Mouse (Mus musculus) urinary bladder, postnatal 4 days (tissue): ENCODE measurements around the gene Pik3r5.

Source experiments
- DNase-seq, 2 experiments: peaks; one replicate each; pipeline ENCODE4 v3.0.0; 2021 to 2022; ENCODE audit warnings: low spot score in 2 of 2

Pik3r5 gene

DNA sequence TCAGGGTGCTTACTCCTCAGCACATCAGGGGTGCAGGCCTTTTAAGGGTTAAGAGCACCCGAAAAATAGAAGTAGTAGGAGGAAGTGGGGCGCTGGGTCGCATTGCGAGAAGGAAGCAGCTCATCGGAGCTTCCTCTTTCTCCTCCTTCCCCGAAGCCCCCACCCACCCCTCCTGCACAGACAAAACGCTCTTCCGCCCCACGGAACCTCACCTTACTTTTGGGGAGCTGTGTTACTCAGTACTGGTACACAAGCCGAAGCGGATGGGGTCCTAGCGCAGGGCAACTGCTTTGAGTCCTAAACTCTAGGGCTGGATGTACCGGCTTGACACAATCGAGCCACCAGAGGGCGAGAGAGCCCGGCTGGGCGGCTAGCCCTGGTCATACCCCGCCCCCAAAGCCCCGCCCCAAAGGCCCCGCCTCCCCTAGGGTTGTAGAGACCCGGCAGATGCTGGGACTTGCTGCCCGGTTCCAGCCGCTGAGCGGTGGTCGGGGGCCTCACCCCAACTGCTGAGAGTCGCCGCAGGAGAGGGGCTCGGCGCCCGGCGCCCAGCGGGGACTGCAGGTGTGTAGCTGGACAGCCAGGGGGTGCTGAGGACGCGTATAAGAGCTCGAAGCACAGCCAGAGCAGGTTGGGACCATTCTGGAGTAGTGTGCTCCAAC lies at the start of gene Pik3r5:
Pik3r5 (plus strand) TSS at position 423 of the 662 bp plus-strand sequence.
- DNase-seq, result peak; percentile 54 to 85

DNA sequence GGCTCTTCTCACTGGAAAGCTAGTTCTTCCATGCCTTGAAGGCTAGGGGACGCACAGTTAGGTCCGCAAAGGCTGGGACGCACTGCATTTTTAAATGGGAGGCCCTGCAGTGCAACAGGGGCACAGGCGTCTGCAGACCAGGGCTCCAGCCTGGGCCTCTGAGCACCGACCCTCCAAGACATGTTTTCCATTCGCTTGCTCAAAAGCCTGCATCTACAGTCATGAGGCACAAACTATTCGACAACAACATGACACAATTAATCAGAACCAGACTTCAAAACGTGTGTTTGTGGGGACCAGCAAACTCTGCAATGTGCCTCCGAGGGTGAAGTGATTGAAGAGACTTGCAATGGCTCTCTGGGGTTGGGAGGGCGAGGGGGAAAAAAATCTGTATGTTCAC lies 48.4 kb upstream of the Pik3r5 start:
- DNase-seq, result no peak

DNA sequence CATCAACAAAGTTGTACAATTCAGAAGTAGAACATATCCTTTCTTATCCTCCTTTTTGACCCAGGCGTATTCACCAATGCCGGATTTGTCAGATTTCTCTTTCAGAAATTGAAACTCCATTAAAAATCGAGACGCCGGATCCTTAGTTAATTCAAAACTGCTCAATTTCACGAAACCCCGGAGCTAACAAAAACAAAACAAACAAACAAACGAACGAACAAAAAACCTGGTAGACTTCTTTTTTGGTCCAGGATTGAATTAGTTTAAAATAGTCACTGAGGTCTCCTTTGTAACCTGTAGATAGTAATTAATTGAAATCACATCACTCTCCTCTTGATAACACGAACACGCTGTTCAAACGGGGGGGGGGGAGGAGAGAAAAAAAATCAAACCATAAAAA lies 47.8 kb upstream of the Pik3r5 start:
- no peak for DNase-seq

DNA sequence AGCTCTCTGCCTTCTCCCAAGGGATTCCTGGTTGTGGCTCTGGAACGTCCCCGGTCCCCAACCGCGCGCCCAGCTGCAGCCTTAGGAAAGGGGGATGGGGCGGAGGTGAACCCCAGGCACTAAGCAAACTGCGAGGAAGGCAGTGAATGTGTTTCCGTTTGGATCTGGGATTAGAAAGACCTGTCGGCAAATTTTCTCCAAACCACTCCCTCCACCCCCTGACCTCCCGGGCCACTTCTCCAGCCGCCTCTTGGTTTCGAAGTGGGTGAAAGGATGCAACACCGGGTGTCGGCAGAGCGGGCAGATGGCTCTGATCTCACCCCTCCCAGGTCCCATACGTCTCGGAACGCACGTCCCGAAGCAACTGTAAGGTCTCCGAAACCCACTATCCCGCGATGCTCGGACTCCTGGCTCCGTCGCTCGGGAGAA lies 47.3 kb upstream of the Pik3r5 start:
- DNase-seq, result no peak

DNA sequence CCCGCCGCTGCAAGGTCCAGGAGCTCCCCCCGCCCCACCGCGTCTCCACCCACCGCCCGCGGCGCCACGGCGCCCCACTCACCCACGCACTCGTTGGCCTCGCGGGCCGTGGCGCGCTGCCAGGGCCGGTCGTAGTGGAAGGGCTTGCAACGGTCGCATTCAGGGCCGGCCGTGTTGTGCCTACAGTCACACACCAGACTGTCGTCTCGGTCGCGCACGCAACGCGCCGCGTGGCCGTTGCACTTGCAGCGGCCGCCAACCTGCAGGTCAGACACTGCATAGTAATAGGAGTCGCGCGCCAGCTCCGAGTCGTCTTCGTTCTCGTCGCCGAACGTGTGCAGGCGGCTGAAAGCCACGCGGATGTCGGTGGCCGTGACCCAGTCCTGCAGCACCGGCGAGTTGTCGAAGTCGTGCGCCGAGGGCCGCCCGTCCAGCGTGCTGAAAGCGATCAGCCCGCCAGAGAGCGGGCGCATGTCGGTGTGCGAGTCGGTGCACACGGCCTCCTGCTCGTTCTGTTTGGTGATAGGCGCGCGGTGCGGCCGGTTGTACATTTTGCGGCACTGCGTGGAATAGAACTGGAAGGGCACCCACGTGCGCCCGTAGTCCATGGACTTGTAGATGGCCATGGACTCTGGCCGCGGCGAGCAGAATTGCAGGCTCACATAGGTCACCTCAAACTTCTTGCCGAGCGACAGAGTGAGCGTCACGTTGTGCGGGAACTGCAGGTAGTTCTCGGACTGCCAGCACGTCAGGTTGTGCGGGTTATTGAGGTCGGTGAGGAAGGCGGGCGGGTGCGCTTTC lies 46.7 kb upstream of the Pik3r5 start:
- DNase-seq, result no peak

DNA sequence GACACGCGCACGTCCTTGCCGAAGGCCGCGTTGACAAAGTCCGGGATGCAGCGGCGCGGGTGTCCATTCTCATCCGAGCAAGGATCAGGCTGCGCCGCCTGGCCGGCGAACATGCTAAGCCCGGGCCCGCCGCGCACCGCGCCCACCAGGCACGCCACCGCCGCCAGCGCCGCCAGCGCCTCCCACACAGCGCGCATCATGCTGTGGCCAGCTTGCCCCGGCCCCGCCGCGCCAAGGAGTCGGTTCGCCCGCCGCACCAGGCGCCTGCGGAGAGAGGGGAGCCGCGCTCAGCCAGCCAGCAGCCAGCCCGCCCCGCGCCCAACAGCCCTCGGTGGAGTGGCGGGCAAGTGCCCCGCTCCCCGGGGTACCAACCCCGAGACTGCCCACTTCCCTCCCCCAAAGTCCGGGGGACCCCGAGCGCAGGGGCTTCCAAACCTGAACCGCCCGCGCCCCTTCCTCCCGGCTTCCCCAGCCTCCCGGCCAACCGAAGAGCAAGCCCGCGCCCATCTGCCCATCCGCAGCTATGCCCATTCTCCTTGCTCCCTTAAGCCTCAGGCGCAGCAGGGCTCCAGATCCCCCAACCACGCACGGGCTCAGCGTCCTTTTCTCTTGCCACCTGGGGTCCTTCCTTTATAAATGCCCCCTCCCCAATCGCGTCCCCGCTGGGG lies 45.9 kb upstream of the Pik3r5 start:
- DNase-seq, result no peak

DNA sequence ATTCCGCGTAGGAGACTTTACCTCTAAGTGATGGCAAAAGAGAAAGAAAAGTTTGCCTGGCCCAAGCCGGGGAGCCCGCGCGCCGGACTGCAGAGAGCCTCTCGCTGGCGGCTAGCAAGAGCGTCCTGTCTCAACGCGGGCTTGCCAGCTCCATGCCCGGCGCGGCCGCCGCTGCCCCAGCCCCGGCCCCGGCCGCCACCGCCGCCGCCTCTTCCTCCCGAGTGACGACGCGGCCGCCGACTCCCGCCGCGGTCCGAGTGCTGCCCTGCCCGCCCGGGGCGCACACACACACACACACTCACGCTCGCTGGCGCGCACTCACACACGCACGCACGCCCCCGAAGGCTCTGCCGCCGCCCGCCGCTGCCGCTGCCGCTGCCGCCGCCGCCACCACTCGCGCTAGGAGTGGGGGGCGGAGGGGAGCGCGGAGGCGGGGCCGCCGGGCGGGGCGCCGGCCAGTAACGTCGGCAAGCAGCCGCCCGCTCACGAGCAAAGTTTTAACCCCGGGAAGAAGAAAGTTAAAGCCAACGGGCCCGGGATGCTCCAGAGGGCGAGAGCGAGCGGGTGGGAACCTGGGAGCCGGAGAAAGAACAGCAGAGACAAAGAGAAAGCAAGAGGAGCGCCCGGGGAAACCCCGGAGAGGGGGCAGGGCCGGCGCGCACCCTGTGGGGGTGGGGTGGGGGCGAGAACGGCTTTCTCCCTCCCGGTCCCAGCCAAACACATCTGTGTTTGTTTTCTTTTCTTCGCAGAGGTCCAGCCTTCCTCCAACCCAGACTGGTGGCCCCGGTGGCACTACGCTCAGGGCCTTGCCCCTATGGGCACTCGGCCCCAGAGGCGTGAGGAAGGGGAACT lies 45.1 kb upstream of the Pik3r5 start:
- DNase-seq, result peak in 1 of 2 experiments; percentile 44

DNA sequence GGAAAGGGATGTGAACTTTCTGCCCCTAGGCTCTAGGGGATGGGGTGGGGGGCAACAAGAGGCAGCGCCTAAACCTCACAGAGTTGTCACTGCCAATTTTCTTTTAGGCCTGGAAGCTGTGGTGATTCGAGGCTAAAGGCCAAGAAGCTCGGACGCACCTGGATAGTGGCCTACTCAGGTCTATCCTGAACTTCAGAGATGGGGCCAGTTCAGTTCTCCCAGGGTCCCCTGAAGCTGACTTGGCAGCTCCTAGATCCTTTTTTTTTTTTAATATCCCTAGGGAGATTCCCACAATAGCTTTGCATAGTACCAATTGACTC lies 44.5 kb upstream of the Pik3r5 start:
- DNase-seq, result no peak

DNA sequence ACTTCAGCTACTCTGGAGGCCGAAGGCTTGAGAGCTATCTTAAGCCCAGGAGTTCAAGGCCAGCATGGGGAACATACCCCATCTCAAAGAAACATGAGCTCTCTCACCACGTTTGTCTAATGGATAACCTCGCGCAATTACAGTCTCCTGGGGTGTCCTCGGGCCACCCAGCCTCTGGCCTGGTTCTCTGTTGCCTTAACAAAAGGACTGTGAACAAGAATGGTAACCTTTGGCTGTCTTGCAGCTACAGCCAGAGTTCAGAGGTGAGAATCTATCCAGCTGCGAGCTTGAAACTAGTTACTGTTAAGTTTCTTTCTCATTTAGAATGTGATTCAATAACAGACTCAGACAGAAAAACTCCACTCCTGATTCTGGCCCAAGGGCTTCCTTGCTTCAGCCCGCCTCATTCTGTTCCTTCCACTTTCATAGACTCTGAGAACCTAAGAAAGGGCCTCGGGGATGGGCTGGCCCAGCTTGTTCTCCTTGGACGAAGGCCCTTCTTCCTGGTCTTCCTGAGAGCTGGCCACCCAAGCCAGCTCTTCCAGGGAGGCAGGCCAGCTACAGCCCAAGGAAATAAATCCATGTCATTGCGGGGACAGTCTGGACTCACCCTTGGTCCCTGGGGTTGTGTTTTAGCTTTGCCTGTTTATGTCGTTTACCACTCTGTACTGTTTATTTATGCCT lies 43.8 kb upstream of the Pik3r5 start:
- no peak for DNase-seq

DNA sequence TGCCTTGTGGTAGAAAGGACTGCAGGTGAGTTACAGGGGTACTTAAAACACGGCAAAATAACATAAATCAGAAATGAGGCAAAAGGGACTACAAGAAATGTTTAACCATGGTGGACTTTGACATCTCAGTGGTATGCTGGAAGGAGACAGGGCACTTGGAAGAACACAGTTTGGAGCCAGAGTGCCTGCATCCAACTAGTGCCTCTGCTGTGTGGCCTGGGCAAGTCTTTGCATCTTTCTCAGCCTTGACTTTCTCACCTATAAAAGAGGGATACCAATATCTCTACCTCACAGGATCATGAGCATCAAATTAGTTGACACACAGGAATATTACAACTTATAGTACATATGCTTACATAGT lies 43.3 kb upstream of the Pik3r5 start:
- no peak for DNase-seq

DNA sequence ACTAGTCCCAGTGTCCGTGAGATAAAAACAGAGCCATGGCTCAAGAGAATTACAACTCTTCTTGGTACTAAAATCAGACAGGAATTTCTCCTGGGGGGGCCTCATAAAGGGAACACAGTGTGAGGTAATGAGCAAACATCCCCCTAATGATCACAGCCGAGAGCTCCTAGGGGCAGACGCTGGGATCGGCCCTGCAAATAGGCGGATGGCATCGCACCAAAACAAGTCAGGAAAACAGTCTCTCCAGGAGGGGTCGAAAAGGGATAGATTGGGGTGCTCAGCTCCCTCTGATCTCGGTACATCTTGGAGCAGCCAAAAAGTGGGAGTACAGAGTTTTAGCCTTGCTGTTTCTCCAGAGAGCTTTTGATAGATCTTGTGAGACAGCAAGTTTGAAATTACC lies 42.3 kb upstream of the Pik3r5 start:
- no peak for DNase-seq

DNA sequence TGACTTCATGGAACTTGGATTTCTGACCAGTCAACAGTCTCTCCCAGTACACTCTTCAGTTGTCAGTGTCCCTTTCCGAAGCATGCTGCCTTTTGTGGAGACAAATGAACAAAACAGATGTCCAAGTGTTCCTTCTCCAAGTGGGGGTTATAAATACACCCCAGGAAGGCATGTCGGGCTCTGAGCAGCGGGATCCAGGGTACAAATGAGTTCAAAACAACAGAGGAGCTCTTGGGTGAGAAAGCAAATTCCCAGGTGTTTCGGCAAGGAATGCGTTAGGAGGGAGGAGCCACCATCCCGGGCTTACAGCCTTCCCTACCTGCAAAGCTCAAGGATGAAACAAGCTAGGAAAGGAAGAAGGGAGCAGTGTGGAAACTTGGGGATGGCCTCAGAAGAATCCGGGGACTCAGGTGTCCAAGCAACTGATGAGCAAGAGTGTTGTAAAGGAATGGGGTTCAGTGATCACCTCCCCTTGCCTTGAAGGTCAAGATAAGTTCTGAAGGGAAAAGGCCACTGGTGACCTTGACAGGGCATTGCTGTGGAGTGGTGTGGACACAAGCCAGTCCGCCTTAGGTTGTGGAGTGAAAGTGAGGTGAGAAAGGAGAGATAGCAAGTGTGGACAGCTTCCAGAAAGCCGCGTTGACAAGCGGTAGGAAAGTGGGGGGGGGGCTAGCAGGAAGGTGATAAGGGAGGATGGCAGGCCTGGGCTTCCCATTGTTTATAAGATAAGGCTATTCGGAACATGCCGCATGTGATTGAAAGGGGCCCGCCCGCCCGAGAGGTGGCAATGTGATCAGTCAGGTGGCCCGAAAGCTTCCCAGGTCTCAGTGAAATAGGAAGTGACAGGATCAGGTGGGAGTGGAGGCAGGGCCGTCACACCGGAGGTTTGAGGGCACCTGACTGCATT lies 41.3 kb upstream of the Pik3r5 start:
- no peak for DNase-seq

DNA sequence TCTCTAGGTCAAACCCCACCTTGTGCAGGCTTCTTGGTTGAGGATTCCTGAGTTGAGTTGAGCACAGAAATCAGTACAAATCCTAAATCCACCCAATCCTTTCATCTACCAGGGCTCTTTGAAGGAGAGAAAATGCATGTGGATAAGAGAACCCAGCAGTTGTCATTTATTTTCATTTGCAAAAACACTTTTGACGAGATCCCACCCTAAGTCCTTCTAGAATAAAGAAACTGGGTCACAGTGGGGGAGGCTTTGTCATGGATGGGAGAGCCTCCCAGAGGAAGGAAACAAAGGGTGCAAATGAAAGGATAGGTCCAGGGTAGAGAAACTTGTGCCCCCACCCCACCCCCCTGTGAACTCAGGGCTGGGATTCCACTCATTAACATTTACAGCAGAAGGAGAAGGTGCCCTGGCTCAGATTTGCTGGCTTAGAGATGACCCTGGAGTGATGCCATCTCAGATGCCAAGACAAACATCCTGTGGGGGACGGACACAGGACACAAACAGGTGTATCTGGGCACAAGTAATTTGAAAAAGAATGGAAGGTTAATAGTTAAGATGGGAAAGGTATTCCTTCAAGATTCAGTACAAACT lies 37.9 kb upstream of the Pik3r5 start:
- no peak for DNase-seq

DNA sequence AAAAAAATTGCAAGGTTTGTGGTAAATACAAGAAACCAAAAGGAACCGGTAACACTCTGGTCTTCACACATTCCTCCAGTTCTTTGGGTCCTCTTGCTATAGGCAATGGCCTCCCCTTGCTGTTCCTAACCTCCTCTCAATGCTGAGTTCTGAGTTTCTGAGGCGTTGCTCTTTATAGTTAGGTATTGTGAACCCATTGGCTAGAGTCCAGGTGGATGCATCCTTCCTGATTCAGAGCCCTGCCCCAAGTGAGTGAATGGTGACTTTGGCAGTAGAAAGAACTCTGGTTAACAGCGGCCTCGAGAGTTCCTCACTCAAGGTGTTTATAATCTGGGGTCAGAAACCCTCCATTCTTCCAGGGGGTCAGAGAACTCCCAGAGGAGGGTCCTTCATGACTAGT lies 37.2 kb upstream of the Pik3r5 start:
- no peak for DNase-seq

DNA sequence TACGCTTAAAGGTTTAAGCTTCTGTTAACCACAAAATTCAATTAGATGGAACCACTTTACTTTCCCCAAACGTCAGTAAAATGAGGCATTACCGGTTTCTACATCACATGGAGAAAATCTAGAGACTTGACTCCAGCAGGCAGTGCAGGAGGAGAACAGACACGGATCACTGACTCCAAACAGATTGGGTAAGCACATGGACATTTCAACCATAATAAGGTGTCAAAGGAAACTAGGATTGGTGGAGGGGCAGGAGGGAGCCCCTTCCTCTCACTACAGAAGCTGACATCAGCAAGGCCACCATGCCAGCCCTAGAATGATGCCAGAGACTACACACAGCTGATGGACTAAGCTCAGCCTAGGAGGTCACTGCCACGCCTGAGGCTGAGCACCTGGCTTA lies 36.4 kb upstream of the Pik3r5 start:
- DNase-seq, result no peak

DNA sequence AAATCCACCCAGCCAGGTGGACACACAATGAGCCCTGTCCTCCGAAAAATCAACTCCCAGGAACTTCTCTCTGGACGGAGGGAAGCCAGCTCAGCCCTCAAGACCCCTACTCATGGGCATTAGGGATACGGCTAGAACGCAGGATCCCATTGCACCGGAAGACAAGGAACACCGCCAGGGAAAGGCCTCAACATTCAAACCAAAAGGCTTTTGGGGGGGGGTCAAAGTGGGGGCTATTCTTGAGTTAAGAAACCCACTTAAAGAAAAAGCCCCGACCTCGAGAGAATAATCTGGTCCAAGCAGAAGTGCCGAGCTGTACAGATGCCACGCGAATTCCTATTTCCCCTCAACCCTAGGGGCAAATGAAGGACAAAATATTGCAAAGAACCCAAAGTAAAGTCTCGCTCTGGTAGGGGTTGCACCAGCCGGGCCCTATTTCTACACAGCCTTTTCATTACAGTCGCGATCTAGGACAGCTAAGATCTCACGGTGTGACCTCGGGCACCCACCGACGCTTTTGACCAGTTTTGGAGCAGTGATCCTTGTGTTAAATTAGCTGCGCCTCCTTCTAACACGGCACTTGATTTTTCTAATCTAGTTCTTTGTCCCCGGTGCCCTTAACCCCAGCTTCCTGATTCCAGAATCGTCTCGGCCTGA lies 32.9 kb upstream of the Pik3r5 start:
- DNase-seq, result no peak

DNA sequence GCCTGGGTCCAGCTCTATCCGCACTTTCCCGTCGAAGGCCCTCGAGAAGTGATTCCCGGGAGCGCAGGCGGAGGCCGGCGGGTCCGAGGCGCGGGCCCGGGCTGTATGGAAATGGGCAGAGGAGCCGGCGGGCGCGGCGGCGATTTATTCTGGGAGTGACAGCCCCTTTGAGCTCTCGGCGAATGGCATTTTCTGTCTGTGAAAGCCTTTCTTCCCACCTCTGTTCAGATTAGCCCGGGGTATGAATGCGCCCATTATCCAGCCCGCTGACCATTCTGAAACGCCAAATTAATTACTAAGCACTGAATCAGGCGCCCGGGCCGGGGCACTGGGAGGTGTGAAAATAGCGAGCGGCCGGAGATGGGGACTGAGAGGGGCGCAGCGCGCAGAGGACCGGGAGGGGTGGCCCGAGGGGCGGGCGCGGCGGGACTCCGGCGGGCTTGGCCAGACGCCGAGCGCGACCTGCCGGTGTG lies 32.3 kb upstream of the Pik3r5 start:
- no peak for DNase-seq

DNA sequence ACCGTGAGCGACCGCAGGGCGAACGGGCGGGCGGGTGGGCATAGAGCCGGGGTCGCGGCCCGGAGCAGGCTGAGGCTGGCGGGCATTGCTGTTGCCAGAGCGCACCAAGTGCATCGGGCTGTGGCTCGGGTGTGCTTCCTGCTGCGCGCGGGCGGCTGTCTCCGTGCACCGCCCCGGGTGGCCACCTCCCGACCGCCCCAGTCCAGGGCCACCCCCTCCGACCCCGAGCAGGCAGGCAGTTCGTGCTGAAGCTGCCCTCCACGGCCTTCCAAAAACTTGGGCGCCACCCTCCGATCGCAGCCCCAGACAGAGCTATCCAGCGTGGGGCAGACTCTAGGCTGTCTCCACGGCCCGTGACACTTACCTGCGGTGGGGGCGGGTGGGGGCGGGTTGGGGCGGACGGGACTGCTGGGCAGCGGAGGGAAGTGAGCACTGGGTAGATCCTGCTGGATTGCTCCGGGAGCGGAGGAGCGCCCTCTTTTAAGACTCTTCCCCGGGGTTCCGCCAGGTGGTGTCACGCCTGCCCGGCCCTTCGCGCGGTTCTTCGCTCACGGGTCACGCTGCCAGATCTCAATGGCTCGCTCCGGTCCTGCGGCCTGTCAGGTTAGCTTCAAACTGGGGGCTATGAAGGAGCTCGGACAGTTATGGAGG lies 31.8 kb upstream of the Pik3r5 start:
- no peak for DNase-seq

DNA sequence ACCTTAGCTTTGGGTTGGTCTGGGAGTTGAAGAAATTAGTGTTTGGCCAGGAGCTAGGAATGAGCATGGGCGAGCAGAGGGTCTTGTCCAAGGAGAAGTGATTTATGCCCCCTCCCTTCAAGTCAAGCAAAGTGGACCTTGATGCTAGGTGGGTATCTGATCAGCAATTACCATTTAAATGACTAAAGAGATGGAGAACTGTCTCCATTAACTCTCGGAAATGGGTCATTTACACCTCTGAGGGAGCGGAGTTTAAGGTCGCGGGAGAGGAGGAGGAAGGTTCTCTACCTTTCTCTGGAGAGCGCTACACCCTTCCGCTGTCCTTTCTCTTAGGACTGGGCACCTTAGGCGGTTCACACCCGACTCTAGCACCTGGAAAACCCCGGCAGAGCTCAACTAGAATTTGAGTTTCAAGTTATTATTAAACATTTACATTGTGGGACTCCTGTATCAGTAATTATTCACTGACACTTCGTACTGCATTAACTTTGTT lies 31.1 kb upstream of the Pik3r5 start, which contains the start of gene Ntn1:
Ntn1 (minus strand) TSS at position 97 of the 493 bp plus-strand sequence.
- no peak for DNase-seq
